Mouse (Mus musculus): ENCODE measurements around the gene Large1. TPM values are rescaled to one million over a fixed set of nuclear protein-coding genes. Genes with fewer than 3 reads are reported as not detected.

The Large1 gene
- polyA plus RNA-seq, 1 experiment: 76.8 TPM

- no peak for DNase-seq (ENCODE audit: extremely low spot score in 1 of 2, low spot score in 1 of 2)
Measured at GRCm38 (mm10) chr8:72817655-72818349, 535.5 kb downstream of the Large1 start.

- DNase-seq (ENCODE audit: extremely low spot score in 1 of 2, low spot score in 1 of 2): no peak
Measured at GRCm38 (mm10) chr8:72816679-72817078, 536.7 kb downstream of the Large1 start.

GRCm38 (mm10) chr8:72815681-72816080 is 537.7 kb downstream of the Large1 start:
- DNase-seq (ENCODE audit: extremely low spot score in 1 of 2, low spot score in 1 of 2): no peak

- no peak for DNase-seq (ENCODE audit: extremely low spot score in 1 of 2, low spot score in 1 of 2)
Measured at GRCm38 (mm10) chr8:72812690-72813089, 540.6 kb downstream of the Large1 start.

GRCm38 (mm10) chr8:72801583-72801982 is 551.8 kb downstream of the Large1 start:
- DNase-seq (ENCODE audit: extremely low spot score in 1 of 2, low spot score in 1 of 2): no peak

- no peak for DNase-seq (ENCODE audit: extremely low spot score in 1 of 2, low spot score in 1 of 2)
Measured at GRCm38 (mm10) chr8:72780644-72781043, 572.7 kb downstream of the Large1 start.

GRCm38 (mm10) chr8:72777797-72778196 is 575.5 kb downstream of the Large1 start:
- no peak for DNase-seq (ENCODE audit: extremely low spot score in 1 of 2, low spot score in 1 of 2)

- no peak for DNase-seq (ENCODE audit: extremely low spot score in 1 of 2, low spot score in 1 of 2)
Measured at GRCm38 (mm10) chr8:72766777-72767176, 586.6 kb downstream of the Large1 start.

- no peak for DNase-seq (ENCODE audit: extremely low spot score in 1 of 2, low spot score in 1 of 2)
Measured at GRCm38 (mm10) chr8:72765696-72766095, 587.6 kb downstream of the Large1 start.

Measured in frontal cortex, adult 2 months (tissue).